Comparison of ENCODE assay signal across 23 mouse cellular contexts in the genomic region with DNA sequence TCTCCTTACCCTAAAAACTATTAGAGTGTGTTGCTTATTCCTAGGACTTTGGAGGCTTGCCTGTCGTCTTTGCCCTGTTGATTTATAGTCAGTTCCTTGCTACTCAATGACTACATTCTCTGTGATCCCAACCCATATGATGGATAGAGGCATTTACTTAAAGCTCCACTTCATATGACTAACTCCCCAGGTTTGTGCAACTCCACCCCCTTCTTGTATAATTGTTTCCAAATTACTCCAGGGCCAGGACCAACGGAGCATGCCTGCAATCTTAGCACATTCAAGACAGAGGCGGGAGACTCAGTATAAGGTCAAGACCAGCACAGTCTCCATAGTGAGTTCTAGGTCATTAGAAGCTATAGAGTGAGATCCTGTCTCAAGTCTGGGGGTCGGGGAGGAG.
A peak's percentile ranks its signal among the peaks of the same experiment; 100 is the strongest.
DNase-seq lines count a peak whose midpoint lies in the region; ATAC-seq lines count a peak whose summit lies in the region.
"Had no signal": no experiment of that assay in that cellular context is flagged by ENCODE, and none has a peak within 500 bp of the region (broad histone marks: within the 10 kb centered on the region; RNA-seq: fewer than 3 reads in every experiment).

No protein-coding gene starts in this region.

- WGBS in heart, embryonic 11.5 days (ENCODE audit: insufficient replicate concordance): 71% methylated on average over 4 of the region's 4 CpGs
- WGBS in midbrain, embryonic 11.5 days: 85% methylated on average over 4 of the region's 4 CpGs
- WGBS in midbrain, embryonic 13.5 days: 86% methylated on average over 4 of the region's 4 CpGs

- no peaks in the 10 kb centered on the region for H3K36me3 ChIP-seq in heart, embryonic 11.5 days (ENCODE audit: control insufficient read depth, insufficient read depth, low read length)
- H3K36me3 ChIP-seq in midbrain, embryonic 11.5 days (ENCODE audit: control insufficient read depth, insufficient read depth, low read length): no peaks in the 10 kb centered on the region
- no peaks in the 10 kb centered on the region for H3K36me3 ChIP-seq in midbrain, embryonic 13.5 days
- H3K36me3 ChIP-seq: embryonic facial prominence, embryonic 12.5 days; heart, embryonic 10.5 days; heart, embryonic 15.5 days; hindbrain, embryonic 13.5 days had no signal

- H3K4me1 ChIP-seq in heart, embryonic 11.5 days (ENCODE audit: control insufficient read depth, insufficient read depth, low read length): no peaks in the 10 kb centered on the region
- no peaks in the 10 kb centered on the region for H3K4me1 ChIP-seq in midbrain, embryonic 11.5 days (ENCODE audit: control insufficient read depth, insufficient read depth, low read length)
- H3K4me1 ChIP-seq in midbrain, embryonic 13.5 days (replicated peaks): no peaks in the 10 kb centered on the region
- H3K4me1 ChIP-seq: embryonic facial prominence, embryonic 12.5 days; forebrain, embryonic 13.5 days; heart, embryonic 10.5 days; heart, embryonic 15.5 days; hindbrain, embryonic 13.5 days had no signal

- H3K27me3 ChIP-seq in heart, embryonic 11.5 days (ENCODE audit: control insufficient read depth, insufficient read depth, low read length): no peaks in the 10 kb centered on the region
- H3K27me3 ChIP-seq in midbrain, embryonic 11.5 days (ENCODE audit: control insufficient read depth, insufficient read depth, low read length): no peaks in the 10 kb centered on the region
- H3K27me3 ChIP-seq in midbrain, embryonic 13.5 days: no peaks in the 10 kb centered on the region
- H3K27me3 ChIP-seq: CH12.LX; embryonic facial prominence, embryonic 12.5 days; forebrain, embryonic 13.5 days; heart, embryonic 15.5 days; hindbrain, embryonic 13.5 days had no signal

- ATAC-seq in heart, embryonic 11.5 days (replicated peaks; ENCODE audit: insufficient number of reproducible peaks, low FRiP score, low TSS enrichment): no peak
- ATAC-seq in midbrain, embryonic 11.5 days (ENCODE audit: low FRiP score): no peak
- ATAC-seq in midbrain, embryonic 13.5 days: no peak
- ATAC-seq: forebrain, embryonic 13.5 days; forebrain, postnatal 0 days; hindbrain, postnatal 0 days had no signal

- peak; percentile 74 for DNase-seq in heart, adult 11 months
- peak; percentile 14 for DNase-seq in midbrain, embryonic 11.5 days (ENCODE audit: low spot score, missing footprints)
- DNase-seq in gonadal fat pad, adult 2 months (ENCODE audit: low read depth): peak; percentile 14
- DNase-seq in thymus, postnatal 4 days: no peak
- no peak for DNase-seq in thymus, adult 18-20 months
- DNase-seq: adrenal gland, postnatal 10 days; cerebellum, adult 11-12 months; cerebellum, adult 9-10 months; cerebellum, postnatal 25 days; forebrain, postnatal 0 days; gastrocnemius, adult 2 months; gastrocnemius, postnatal 25 days; heart, adult 18-20 months; heart, postnatal 14 days had no signal

- H3K4me2 ChIP-seq in heart, embryonic 11.5 days: no peak overlapping the region
- no peak overlapping the region for H3K4me2 ChIP-seq in midbrain, embryonic 11.5 days
- no peak overlapping the region for H3K4me2 ChIP-seq in midbrain, embryonic 13.5 days (replicated peaks)
- H3K4me2 ChIP-seq: embryonic facial prominence, embryonic 12.5 days; forebrain, embryonic 13.5 days; heart, embryonic 15.5 days; hindbrain, embryonic 13.5 days had no signal

- no peak overlapping the region for H3K9ac ChIP-seq in heart, embryonic 11.5 days (ENCODE audit: low read depth, low read length)
- no peak overlapping the region for H3K9ac ChIP-seq in midbrain, embryonic 11.5 days (ENCODE audit: low read length)
- no peak overlapping the region for H3K9ac ChIP-seq in midbrain, embryonic 13.5 days (replicated peaks)
- H3K9ac ChIP-seq: embryonic facial prominence, embryonic 12.5 days; forebrain, embryonic 13.5 days; forebrain, postnatal 0 days; heart, embryonic 15.5 days; hindbrain, embryonic 13.5 days had no signal

- no peak overlapping the region for H3K4me3 ChIP-seq in heart, embryonic 11.5 days (ENCODE audit: low read depth, low read length)
- H3K4me3 ChIP-seq in midbrain, embryonic 11.5 days (ENCODE audit: low read depth, low read length): no peak overlapping the region
- H3K4me3 ChIP-seq in midbrain, embryonic 13.5 days (replicated peaks): no peak overlapping the region
- H3K4me3 ChIP-seq: embryonic facial prominence, embryonic 12.5 days; forebrain, embryonic 13.5 days; gastrocnemius, adult 2 months; heart, embryonic 10.5 days; heart, embryonic 15.5 days; hindbrain, embryonic 13.5 days had no signal

- H3K9me3 ChIP-seq in heart, embryonic 11.5 days (replicated peaks; ENCODE audit: control insufficient read depth, low read length): no peaks in the 10 kb centered on the region
- no peaks in the 10 kb centered on the region for H3K9me3 ChIP-seq in midbrain, embryonic 11.5 days (ENCODE audit: control insufficient read depth, low read length)
- H3K9me3 ChIP-seq in midbrain, embryonic 13.5 days: no peaks in the 10 kb centered on the region
- H3K9me3 ChIP-seq: embryonic facial prominence, embryonic 12.5 days; forebrain, embryonic 13.5 days; heart, embryonic 10.5 days; heart, embryonic 15.5 days; hindbrain, embryonic 13.5 days had no signal

- no peak overlapping the region for H3K27ac ChIP-seq in heart, embryonic 11.5 days (ENCODE audit: low read depth, low read length)
- H3K27ac ChIP-seq in midbrain, embryonic 11.5 days (ENCODE audit: low read depth, low read length): no peak overlapping the region
- H3K27ac ChIP-seq in midbrain, embryonic 13.5 days: no peak overlapping the region
- H3K27ac ChIP-seq: embryonic facial prominence, embryonic 12.5 days; forebrain, embryonic 13.5 days; gastrocnemius, adult 2 months; heart, embryonic 10.5 days; heart, embryonic 15.5 days; hindbrain, embryonic 13.5 days; hindbrain, postnatal 0 days had no signal

Comparison
In these comparisons a context has a peak if more than half of its experiments do, and no peak if none do; other contexts are left out.
1. DNase-seq: peak in heart, adult 11 months (single experiment), midbrain, embryonic 11.5 days (single experiment) and gonadal fat pad, adult 2 months (single experiment); none in thymus, postnatal 4 days (single experiment) and thymus, adult 18-20 months (0 of 2).